Mouse (Mus musculus): ENCODE measurements around the gene Ints6.
A peak's percentile ranks its signal among the peaks of the same experiment; 100 is the strongest.
"Not testable (repeated sequence)": the region's sequence is repeated elsewhere in the genome, so short reads cannot be mapped to it uniquely, and the experiment has no call there.

Ints6 gene

DNA sequence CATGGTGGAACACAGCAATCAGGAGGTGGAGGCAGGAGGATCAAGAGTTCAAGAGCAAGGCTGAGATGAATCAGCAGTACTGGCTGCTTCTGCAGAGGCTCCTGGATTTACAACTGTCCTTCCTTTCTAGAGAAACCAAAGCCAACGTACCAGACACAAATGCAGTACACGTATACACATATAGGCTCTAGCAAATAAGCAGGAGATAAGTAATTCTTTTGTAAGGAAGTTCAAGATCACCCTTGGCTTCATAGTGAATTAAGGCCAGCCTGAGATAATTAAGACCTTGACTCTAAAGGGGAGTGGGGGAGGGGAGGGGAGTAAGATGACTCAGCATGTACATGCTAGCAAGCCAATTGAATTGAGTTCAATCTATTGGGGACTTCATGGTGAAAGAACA, 9.5 kb downstream of the Ints6 start:
- no peak for DNase-seq (ENCODE audit: low spot score)

DNA sequence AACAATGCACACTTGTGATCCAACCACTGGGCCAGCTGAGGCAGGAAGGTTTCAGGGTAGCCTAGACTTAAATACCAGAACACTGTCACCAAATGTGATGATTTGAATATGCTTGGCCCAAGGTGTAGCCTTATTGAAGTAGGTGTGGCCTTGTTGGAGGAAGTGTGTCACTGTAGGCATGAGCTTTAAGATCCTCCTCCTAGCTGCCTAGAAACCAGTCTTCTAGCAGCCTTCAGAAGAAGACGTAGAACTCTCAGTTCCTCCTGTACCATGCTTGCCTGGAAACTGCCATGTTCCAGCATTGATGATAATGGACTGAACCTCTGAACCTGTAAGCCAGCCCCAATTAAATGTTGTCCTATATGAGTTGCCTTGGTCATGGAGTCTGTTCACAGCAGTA, 25.3 kb downstream of the Ints6 start:
- DNase-seq (ENCODE audit: low spot score): no peak

DNA sequence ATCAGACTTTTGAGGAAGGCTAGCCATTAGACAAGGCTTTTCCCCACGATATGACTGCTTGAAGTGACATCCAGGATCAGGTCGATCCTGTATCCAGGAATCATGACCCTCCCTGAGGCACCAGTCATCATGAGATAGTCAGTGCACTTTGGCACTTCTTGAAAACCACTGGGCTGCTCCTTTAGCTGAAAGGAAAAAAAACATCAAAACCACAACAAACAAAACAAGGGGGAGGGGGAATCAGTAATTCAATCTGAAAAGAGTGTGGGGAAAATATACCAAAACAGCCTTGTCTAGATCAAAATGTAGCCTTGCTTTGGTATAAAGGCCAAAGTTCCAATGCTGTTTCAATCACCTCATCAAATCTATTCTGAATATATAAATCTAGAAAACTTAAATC, 27.3 kb downstream of the Ints6 start:
- DNase-seq (ENCODE audit: low spot score): no peak

DNA sequence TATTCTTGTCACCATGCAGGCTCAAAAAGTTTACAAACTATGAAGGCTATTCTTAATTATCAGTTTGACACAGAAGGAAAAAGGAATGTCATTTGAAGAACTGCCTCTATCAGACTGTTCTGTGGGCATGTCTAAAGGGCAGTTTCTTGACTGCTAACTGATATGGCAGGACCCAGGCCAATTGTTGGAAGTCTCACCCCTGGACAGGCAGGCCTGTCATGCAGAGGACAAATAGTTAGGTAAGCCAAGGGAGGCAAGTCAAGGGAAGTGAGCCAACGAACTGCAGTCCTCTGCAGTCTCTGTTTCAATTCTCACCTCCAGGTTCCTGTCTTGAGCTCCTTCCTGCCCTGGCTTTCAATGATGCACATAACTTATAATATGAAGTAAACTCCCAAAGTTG, 29.1 kb downstream of the Ints6 start:
- DNase-seq (ENCODE audit: low spot score): no peak

DNA sequence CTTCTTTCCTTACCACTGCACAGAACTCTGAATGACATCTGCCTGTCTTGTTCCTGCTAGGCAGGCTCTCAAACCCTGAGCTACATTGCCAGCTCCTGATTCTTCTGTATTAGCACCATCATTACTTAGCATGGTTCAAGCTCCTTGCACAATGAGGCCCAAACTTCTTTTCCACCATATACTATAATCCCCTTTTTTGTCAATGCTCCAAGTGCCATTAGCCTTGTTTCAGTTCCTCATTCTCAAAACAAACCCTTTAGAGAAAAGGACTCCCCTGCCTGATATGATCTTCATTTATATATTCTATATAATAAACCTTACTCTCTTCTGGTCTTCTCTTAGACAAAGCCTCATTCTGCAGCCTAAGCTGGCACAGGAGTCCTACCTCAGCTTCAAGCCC, 36.4 kb downstream of the Ints6 start:
- DNase-seq (ENCODE audit: low spot score): no peak

DNA sequence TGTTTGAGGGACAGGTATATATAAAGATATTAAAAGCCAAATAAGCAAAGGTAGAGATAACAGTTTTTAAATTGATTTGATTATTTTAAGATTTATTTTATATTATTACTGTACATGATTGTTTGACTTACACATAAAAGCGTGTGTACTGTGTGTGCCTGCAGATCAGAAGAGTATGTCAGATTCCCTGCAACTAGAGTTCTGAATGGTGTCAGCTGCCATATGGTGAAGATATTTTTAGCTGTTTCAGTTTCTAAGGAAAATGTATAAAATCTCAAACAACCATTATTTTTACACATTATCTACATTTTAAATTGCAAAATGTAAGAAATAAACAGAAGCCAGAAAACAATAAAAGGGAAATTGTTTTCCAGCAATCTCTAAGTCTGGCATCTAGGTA, 39.3 kb downstream of the Ints6 start:
- DNase-seq (ENCODE audit: low spot score): no peak

DNA sequence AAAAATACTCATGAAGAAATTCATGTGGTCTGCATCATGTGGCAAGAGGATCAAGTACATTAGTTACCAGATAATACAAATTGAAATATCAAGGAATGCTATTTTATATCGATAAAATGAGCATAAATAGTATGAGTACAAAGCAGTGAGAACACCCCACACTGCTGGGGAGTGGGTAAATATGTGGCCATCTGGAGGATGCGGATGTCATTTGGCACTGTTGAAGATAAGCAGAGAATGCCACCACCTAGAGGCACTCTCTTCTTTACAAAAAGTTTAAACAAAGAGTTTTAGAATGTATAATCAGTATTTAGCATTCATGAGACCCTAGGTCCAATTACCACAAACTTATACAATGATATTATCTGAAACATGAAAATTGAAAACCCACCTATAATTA, 42.8 kb downstream of the Ints6 start:
- no peak for DNase-seq (ENCODE audit: low spot score)

DNA sequence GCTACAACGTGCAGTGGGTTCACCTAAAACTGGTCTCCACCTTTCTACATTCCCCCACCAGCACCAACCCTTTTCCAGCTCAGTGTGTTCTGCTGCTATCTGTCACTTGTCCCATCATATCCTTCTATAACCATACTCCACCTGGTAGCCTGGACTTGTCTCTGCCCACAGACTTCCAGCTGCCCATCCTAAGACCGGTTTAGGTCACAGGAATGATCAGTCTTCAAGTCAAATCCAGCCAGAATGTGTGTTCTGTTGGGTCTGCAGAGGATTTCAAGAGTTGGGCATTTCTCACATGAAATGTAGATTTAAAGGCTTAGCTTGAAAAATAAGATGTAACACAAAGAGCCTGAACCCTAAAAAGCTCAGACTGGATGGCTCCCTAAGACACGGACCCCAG, 87.3 kb downstream of the Ints6 start:
- DNase-seq (ENCODE audit: low spot score): no peak

DNA sequence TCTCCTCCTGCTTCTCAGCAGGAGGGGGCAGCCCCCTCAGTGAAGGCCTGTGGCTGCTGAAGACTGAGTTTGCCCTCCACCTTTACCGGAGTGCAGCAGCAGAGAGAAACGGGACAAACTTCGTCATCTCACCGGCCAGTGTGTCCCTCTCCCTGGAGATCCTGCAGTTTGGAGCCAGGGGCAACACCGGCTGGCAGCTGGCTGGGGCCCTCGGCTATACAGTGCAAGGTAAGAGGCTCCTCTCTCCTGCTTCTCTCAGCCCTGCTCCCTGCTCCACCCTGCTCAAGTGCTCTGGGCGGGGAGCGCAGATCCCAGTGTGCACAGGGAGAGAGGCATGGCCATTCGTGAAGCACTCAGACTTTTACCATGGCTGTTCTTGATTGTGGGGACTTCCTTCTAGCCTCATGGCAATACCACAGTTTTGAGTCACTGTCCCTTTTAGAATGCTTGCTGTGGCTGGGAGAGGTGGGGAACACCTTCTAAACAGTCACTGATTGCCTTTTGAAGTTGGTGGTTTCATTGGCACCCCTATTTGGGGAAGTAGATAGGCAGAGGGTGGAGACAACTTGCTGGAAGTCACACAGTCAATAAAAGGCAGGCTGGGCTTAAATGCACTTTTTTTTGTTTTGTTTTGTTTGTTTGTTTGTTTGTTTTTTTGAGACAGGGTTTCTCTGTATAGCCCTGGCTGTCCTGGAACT, 95.8 kb downstream of the Ints6 start:
- no peak for DNase-seq (ENCODE audit: low spot score)

DNA sequence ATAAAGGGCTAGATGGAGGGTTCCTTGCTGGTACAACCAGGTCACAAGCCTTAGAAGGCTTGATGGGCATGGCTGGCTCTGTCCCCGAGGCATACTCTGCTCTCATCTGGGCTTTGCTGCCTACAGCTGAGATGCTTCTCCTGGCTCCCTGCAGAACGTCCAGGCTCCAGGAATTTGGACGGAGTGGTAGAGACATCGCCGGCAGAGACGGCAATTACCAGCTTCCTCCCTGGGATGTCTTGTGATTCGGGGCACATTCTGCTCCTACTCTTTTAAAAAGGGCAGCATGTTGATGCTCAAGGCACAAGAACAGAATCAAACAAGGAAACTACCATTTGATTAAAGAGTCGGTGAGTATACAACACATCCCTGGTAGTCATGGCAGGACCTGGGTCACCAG, 97.6 kb downstream of the Ints6 start, which contains the start of gene Serpine3:
Serpine3 (plus strand) TSS at position 301 of the 400 bp plus-strand sequence.
- DNase-seq (ENCODE audit: low spot score): no peak

DNA sequence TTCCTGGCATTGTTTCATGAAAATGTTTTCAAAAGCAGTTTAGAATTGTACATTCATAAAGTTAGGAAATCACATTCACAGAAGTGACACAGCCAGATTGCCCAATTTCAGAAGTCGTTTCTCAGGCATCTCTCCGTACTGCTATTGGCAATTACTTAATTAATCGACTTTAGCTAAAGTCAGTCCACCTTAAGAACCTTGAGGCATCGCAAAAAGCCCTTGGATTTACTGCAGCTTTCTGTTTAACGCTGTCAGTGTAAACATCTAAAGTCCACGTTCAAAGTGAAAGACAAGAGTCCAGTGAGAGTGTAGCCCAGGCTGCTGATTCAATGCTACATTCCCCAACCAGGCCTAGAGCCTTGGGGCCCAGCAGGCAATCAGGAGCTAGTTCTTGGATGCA, 98.6 kb downstream of the Ints6 start:
- no peak for DNase-seq (ENCODE audit: low spot score)

DNA sequence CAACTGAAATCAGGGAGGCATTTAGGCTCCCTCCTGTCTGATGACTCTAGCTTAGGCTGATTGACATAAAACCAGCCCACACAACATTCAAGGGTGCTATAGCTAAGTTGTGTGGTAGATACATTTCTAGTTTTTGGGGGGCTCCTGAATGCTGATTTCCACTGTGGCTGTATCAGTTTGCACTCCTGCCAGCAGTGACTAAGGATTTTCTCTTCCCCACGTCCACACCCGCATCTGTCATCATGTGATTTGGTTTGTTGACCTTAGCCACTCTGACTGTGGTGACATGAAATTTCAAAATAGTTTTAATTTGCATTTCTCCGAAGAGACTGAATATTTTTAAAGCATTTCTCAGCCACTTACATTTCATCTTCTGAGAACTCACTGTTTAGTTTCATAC, 103.5 kb downstream of the Ints6 start:
- no peak for DNase-seq (ENCODE audit: low spot score)

DNA sequence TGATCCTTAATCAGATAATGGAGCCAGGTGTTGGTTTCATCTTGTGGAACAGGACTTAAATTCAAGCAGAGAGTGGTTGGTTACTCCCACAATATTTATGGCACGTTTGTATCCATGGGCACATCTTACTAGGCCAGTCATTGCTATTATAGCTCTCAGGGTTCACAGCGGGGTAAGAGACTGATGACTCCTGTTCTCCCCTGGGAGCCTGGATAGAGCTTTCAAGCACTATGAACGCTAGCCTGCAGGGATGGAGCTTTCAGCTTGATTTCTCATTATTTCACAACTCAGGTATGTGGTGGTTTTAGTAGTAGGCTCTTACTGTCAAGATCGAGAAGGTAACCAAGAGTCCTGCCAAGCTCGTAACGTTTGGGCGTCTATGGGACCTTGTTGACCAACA, 105.0 kb downstream of the Ints6 start:
- DNase-seq (ENCODE audit: low spot score): no peak

DNA sequence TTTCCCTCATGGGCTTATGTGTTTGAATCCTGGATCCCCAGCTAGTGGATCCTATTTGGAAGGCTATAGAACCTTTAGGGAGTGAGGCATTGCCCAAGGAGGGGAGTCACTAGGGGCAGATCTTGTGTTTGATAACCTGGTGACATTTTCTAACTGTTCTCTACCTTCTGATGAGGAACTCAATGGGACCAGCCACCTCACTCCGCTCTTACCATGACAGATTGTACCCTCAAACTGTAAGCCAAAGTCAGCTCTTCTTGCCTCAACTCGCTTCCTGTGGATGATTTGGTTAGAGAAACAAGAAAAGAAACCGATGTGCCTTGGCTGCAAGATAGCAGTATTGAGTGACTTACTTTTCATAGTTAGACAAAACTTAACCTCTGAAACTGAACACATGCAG, 109.2 kb downstream of the Ints6 start:
- no peak for DNase-seq (ENCODE audit: low spot score)

DNA sequence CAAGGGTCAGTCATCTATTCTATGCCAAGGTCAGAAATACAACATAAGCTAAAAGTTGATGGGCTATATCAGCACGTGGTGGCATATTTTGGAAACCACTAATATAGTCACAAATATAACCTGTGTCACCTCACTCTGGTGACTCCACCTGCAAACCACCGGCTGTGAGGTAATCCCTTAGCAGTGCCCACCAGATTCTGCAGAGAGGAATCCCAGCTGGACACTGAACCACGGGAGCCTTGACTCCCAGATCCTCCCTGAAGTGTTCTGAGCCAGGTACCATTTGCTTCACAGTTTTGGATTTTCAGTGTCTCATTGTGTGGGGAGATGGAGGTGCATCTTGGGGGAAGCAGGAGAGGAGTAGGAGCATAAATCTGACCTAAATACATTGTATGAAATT, 110.6 kb downstream of the Ints6 start:
- DNase-seq (ENCODE audit: low spot score): no peak

DNA sequence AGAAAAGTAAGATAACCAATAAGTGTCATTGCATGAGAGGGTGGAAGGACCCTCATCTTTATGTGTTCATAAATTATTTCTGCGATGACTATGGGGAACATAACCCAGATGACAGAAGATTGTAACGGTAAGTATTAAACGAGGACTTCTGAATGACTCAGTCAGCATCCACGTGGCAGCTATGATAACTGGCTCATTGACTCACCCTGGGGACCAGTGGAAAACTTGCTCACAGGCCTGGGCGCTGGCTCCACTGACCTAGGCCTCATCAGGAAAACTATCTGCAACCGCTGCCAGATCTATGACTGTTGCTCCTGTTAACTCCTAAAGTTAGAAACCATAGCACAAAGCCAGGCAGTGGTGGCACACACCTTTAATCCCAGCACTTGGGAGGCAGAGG, 112.6 kb downstream of the Ints6 start:
- no peak for DNase-seq (ENCODE audit: low spot score)

DNA sequence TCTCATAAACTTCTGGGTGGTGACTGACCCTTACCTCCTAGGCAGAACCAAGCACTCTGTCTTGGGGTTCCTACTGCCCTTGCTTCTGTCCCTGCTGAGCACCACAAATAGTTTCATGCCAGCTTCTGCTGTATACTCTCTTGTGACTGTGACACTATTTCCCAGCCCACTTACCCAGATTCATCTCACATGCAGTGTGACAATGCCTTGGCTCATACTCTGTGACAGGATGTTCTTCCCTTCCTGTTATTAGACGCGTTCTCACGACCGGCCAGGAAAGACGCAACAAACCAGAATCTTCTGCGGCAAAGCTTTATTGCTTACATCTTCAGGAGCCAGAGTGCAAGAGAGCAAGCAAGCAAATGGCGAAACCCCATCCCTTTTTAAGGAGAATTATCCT, 118.6 kb downstream of the Ints6 start:
- DNase-seq (ENCODE audit: low spot score): not testable (repeated sequence)

DNA sequence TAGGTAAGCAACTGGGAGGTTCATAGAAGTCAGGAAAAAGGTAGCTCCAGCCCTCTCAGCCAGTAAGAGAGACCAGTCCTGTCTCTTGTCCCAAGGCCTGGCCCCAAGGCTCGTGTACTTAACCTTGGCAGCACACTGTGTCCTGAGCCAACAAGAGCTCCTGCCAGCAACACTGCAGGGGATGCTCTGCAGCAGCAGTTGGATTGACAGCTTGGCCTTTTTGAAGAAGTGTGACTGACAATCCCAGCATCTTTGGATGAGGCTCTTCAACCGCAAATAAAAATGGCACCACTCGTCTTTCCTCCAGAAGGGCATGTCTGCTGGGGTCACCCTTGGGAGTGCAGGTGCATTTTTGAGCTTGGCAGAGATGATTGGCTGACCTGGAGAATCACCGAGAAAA, 120.6 kb downstream of the Ints6 start:
- DNase-seq (ENCODE audit: low spot score): no peak

DNA sequence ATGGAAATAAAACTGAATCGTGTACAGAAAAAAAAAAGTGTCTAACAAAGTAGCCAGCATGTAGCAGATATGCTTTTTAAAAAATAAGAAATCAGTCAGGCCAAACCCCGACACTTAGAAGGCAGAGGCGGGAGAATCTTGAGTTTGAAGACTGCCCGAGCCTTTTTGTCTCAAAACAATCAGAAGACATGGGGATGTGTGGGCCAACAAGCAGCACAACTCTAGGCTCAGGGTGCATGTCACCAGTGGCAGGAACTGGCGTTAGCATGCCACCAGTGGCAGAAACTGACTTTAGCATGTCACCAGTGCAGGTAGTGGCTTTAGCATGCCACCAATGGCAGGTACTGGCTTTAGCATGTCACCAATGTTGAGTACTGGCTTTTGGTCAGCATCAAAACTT, 121.4 kb downstream of the Ints6 start:
- no peak for DNase-seq (ENCODE audit: low spot score)

DNA sequence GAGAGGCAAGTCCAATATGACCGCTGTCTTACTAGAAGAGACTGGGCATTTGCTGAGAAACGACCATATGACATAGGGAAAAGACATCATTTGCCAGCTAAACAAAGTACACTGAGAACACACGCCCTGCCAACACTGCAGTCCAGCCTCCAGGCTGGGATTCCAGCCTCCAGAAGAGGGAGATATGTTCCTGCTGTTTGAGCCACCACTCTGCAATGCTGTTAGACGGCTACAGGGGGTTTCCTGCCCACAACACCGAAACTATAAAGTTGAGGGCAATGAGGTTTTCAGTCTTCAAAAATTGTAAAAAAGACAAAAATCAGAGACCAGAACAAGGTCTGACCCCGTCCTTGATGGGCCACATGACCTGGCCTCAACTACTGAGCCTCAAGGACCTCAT, 121.9 kb downstream of the Ints6 start:
- DNase-seq (ENCODE audit: low spot score): no peak

DNA sequence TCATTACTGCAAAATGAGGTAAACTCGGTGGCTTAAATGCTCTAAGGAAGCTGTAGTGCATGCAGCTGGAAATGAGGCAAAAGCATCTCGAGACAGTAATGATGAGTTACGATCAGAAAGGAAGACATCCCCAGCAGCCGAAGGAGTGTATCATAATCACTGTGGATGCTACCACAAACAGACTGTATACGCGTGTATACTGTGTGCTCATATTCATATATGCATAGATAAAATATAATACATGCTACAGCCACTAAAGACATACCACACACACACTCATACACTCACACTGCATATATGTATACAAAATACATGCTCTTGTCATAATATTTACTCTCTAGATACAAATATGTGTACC, 122.6 kb downstream of the Ints6 start:
- no peak for DNase-seq (ENCODE audit: low spot score)

DNA sequence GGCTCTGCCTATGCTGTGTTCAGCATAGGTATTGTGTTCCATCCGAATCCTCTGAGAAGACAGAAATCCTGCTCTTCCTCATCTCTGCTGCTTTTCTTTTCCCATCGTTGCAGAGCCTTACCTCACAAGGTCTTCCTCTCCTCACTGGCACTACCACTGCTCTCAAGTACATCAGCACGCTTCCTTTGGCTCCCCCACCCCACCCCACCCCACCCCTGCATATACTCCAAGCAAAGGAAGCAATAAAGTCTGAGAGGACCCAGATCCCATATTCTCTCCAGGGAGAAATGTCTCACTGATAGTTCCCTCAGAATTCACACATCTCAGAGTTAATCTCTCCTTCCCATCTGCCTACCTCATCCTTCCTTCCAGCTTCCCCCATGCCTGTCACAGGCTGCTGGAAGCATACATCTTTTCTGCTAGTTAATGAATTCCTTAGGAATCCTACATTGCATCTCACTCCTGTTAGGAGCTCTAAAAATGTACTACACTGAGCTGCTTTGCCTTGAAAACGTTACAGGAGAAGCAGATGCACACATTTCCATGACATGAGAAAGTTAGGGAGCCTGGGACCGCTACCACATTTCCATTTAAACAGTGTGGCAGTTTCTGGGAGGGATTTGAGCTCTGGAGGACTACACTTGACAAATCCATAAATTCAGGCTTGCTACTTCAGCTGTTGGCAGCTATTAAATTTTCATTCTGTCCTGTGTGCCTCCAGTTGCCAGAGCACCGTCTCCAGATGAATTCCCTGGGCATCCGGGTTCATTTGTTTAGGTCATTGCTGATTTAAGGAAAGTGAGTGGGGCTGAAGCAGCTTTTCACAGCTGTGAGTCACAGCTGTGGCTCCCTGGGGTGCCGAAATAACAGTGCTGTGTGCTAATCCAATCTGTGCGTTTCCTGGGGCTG, 123.3 kb downstream of the Ints6 start:
- peak; percentile 30 for DNase-seq (ENCODE audit: low spot score)

DNA sequence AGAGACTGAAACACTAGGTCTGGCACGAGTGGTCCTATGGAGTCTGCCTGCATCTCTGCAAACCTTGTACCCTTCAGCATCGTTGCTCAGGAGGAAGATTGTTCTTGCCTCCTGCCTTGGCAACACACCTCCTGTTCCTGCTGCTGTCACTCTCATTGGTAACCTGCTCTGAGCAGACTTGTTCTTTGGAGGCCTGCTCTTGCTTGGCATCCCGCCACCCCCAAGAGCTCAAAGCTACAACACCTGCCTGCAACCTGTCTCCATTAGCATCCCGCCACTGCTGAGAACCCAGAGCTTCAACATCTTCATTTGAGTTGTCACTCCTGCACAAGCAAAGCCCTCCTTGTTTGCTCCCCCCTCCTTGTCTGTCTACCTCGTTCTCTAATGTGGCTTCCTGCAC, 133.0 kb downstream of the Ints6 start:
- no peak for DNase-seq (ENCODE audit: low spot score)
